Mouse (Mus musculus): ENCODE data around the gene Htra2. TPM values are rescaled to one million over a fixed set of nuclear protein-coding genes. Genes with fewer than 3 reads are reported as not detected.
A peak's percentile ranks its signal among the peaks of the same experiment; 100 is the strongest.

Htra2 gene
- polyA plus RNA-seq (2016; fragmentation: Nextera tagmentation; extraction: Ambion mirVana), result 100 and 106 TPM in 2 replicates

GRCm38 (mm10) chr6:83054871-83055431 lies at the start of gene Htra2:
TSS of gene Htra2 (minus strand) at chr6:83055273.
- Histone ChIP-seq H3K9me3 (no peaks in the 10 kb centered on the region), H3K27ac (peak within 1 kb of the TSS; percentile 93), H3K4me3 (peak within 1 kb of the TSS; percentile 97), H3K4me1 (peaks cover 29% of the 10 kb centered on the region), H3K36me3 (peaks cover 42% of the 10 kb centered on the region), H3K27me3 (ENCODE audit: insufficient read depth, poor library complexity, severe bottlenecking) (peaks cover 14% of the 10 kb centered on the region; the same call in 1 of the 2 replicates)
- WGBS, result under 1% methylated on average over 50 of the region's 50 CpGs
- no peak for DNase-seq (ENCODE audit: low spot score)

DNA sequence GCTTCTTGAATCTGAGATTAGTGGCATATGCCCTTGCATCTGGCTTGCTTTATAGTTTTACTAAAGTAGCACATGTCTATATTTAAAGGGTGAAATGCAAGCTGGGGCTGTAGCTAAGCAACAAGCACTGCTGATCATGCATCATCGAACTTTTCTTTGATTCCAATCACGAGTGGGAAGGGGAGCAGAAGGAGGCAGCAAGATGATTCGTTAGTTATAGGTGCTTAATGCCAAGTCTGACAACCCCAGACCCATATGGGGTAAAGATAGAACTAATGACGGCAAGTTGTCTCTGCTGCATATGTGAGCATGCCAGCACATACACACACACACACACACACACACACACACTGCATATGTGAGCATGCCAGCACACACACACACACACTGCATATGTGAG lies 49.1 kb upstream of the Htra2 start:
- 87% methylated on average over 4 of the region's 4 CpGs for WGBS
- no peak overlapping the region for H3K4me3 ChIP-seq
- H3K27ac ChIP-seq, result no peak overlapping the region
- H3K36me3 ChIP-seq, result peaks cover 11% of the 10 kb centered on the region; the same call in 1 of the 2 replicates
- H3K27me3 ChIP-seq (ENCODE audit: insufficient read depth, poor library complexity, severe bottlenecking), result peaks cover 13% of the 10 kb centered on the region; the same call in 1 of the 2 replicates
- H3K9me3 ChIP-seq, result no peaks in the 10 kb centered on the region
- no peak for DNase-seq (ENCODE audit: low spot score)
- peaks cover 39% of the 10 kb centered on the region for H3K4me1 ChIP-seq

DNA sequence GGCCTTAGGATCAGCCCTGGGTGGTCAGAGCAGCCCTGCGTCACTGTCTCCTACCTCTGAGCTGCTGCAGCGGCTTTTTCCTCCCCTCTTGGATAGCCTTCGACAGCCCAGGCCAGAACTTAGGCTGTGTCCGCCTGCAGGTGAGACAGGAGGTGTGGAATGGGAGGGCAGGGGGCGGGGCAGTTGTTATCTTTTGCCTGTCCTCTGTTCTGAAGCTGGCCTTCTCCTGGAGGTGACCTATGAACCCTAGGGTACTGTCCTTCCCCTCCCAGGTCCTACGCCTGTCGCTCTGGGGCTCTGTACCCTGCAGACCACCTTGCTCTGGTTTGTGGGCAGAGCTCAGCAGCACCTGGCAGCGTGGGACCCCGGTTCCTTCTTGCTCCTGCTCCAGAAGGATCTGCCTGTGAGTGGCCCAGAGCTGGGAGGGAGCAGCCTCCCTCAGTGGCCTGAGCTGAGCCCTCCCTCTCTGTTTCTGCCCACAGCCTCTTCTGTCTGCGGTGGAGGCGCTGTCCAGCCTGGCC lies 48.1 kb upstream of the Htra2 start:
- WGBS, result 35% methylated on average over 11 of the region's 11 CpGs
- Histone ChIP-seq H3K4me3 (peak overlapping the region; percentile 79), H3K27ac (no peak overlapping the region), H3K36me3 (peaks cover 11% of the 10 kb centered on the region; the same call in 1 of the 2 replicates), H3K4me1 (peaks cover 34% of the 10 kb centered on the region), H3K27me3 (ENCODE audit: insufficient read depth, poor library complexity, severe bottlenecking) (peaks cover 20% of the 10 kb centered on the region; the same call in 1 of the 2 replicates), H3K9me3 (no peaks in the 10 kb centered on the region)
- DNase-seq (ENCODE audit: low spot score), result no peak

- WGBS, result under 1% methylated on average over 74 of the region's 74 CpGs
- DNase-seq (ENCODE audit: low spot score), result peak; percentile 88
- H3K27ac ChIP-seq, result peak overlapping the region; percentile 93
These were observed 46.8 kb upstream of the Htra2 start for GRCm38 (mm10) chr6:83101688-83102556.

DNA sequence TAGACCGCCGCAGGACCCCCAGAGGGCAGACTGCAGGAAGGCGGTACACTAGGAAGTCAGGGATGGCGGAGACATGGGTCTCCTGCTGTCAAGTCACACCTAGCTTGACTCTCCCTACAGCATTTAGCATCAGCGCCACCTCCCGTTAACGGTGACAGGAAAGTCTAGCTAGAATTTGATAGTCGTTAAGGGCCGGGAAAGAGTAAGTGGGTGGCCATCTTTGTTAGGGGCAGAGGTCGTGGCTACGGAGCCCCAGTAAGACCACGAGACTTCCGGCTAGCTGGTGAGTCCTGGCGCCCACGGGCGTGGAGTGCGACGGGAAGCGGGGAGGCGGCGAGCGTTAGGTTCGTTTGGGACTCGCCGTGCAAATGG lies 46.2 kb upstream of the Htra2 start, which contains the start of the genes Ccdc142 and Gm42688:
Gene Ccdc142, plus strand, starts transcription at position 286 of the 372 bp plus-strand sequence.
Gene Gm42688, plus strand, starts transcription at position 302 of the 372 bp plus-strand sequence.
- no peaks in the 10 kb centered on the region for H3K9me3 ChIP-seq
- peak within 1 kb of the TSS; percentile 93 for H3K27ac ChIP-seq
- under 1% methylated on average over 25 of the region's 25 CpGs for WGBS
- peaks cover 24% of the 10 kb centered on the region for H3K4me1 ChIP-seq
- peak within 1 kb of the TSS; percentile 79 for H3K4me3 ChIP-seq
- 0 out of 2 replicates have a peak, but pooled peaks cover 2% of the 10 kb centered on the region for H3K36me3 ChIP-seq
- peak; percentile 94 for DNase-seq (ENCODE audit: low spot score)
- H3K27me3 ChIP-seq (ENCODE audit: insufficient read depth, poor library complexity, severe bottlenecking), result peaks cover 23% of the 10 kb centered on the region; the same call in 1 of the 2 replicates

More at GRCm38 (mm10) chr6:83101688-83102556, 46.8 kb upstream of the Htra2 start:
- H3K27me3 ChIP-seq (ENCODE audit: insufficient read depth, poor library complexity, severe bottlenecking), result peaks cover 20% of the 10 kb centered on the region; the same call in 1 of the 2 replicates
- H3K4me3 ChIP-seq, result peak overlapping the region; percentile 79
- no peaks in the 10 kb centered on the region for H3K9me3 ChIP-seq
- H3K36me3 ChIP-seq, result 0 out of 2 replicates have a peak, but pooled peaks cover 5% of the 10 kb centered on the region
- H3K4me1 ChIP-seq, result peaks cover 24% of the 10 kb centered on the region

GRCm38 (mm10) chr6:83098411-83098810 lies 43.3 kb upstream of the Htra2 start:
- Histone ChIP-seq H3K4me3 (no peak overlapping the region), H3K4me1 (peaks cover 23% of the 10 kb centered on the region), H3K36me3 (no peaks in the 10 kb centered on the region), H3K9me3 (no peaks in the 10 kb centered on the region), H3K27ac (no peak overlapping the region), H3K27me3 (ENCODE audit: insufficient read depth, poor library complexity, severe bottlenecking) (peaks cover 38% of the 10 kb centered on the region; the same call in 1 of the 2 replicates)
- WGBS, result 79% methylated on average over 2 of the region's 2 CpGs
- no peak for DNase-seq (ENCODE audit: low spot score)

DNA sequence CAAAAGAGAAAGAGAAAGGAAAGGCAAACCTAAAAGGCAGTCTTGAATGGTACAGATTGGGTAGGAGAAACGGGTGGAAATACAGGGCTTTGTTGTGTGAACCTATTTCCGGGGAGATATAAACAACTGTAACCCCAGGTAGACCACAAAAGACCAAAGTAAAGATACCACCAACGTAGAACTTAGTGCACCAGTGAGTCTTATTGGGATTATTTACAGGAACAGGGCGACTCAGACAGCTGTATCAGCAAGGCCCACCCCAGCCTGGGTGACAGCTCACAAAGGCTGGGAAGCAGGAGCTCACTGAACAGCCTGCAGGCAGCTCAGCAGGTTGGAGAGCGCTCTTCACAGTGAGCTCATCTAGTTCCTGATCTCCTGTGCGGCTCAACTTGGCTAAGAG lies 40.9 kb upstream of the Htra2 start:
- no peak for DNase-seq (ENCODE audit: low spot score)
- 43% methylated on average over 6 of the region's 6 CpGs for WGBS
- H3K4me1 ChIP-seq, result peaks cover 3% of the 10 kb centered on the region; the same call in 1 of the 2 replicates

GRCm38 (mm10) chr6:83092416-83093127 lies 37.5 kb upstream of the Htra2 start:
- H3K36me3 ChIP-seq, result no peaks in the 10 kb centered on the region
- H3K4me3 ChIP-seq, result no peak overlapping the region
- WGBS, result 33% methylated on average over 6 of the region's 6 CpGs
- H3K27ac ChIP-seq, result no peak overlapping the region
- H3K9me3 ChIP-seq, result no peaks in the 10 kb centered on the region
- no peak for DNase-seq (ENCODE audit: low spot score)
- peaks cover 54% of the 10 kb centered on the region for H3K27me3 ChIP-seq (ENCODE audit: insufficient read depth, poor library complexity, severe bottlenecking)
- H3K4me1 ChIP-seq, result peaks cover 12% of the 10 kb centered on the region

More for the DNA sequence above, 40.9 kb upstream of the Htra2 start:
- H3K36me3 ChIP-seq, result no peaks in the 10 kb centered on the region
- H3K9me3 ChIP-seq, result no peaks in the 10 kb centered on the region
- no peak overlapping the region for H3K27ac ChIP-seq
- no peak overlapping the region for H3K4me3 ChIP-seq
- H3K27me3 ChIP-seq (ENCODE audit: insufficient read depth, poor library complexity, severe bottlenecking), result peaks cover 37% of the 10 kb centered on the region; the same call in 1 of the 2 replicates

- H3K4me1 ChIP-seq, result peaks cover 29% of the 10 kb centered on the region
- no peak overlapping the region for H3K27ac ChIP-seq
- H3K4me3 ChIP-seq, result peak overlapping the region; percentile 55
- H3K27me3 ChIP-seq (ENCODE audit: insufficient read depth, poor library complexity, severe bottlenecking), result peaks cover 79% of the 10 kb centered on the region
- WGBS, result 10% methylated on average over 9 of the region's 9 CpGs
- no peak for DNase-seq (ENCODE audit: low spot score)
- no peaks in the 10 kb centered on the region for H3K9me3 ChIP-seq
- H3K36me3 ChIP-seq, result no peaks in the 10 kb centered on the region
These were observed 32.8 kb upstream of the Htra2 start for GRCm38 (mm10) chr6:83087926-83088260.

GRCm38 (mm10) chr6:83087205-83087925 lies 32.3 kb upstream of the Htra2 start:
- H3K4me1 ChIP-seq, result peaks cover 29% of the 10 kb centered on the region
- H3K27me3 ChIP-seq (ENCODE audit: insufficient read depth, poor library complexity, severe bottlenecking), result peaks cover 79% of the 10 kb centered on the region
- no peaks in the 10 kb centered on the region for H3K9me3 ChIP-seq
- WGBS, result 2% methylated on average over 47 of the region's 47 CpGs
- H3K4me3 ChIP-seq, result peak overlapping the region; percentile 55
- no peak overlapping the region; the same call in 1 of the 2 replicates for H3K27ac ChIP-seq
- no peak for DNase-seq (ENCODE audit: low spot score)
- peaks cover 3% of the 10 kb centered on the region for H3K36me3 ChIP-seq

GRCm38 (mm10) chr6:83086121-83087035 lies 31.3 kb upstream of the Htra2 start, which contains the start of gene Lbx2:
TSS of gene Lbx2 (plus strand) at chr6:83086367.
- no peaks in the 10 kb centered on the region for H3K9me3 ChIP-seq
- H3K27me3 ChIP-seq (ENCODE audit: insufficient read depth, poor library complexity, severe bottlenecking), result peaks cover 89% of the 10 kb centered on the region
- H3K4me1 ChIP-seq, result peaks cover 29% of the 10 kb centered on the region
- peaks cover 13% of the 10 kb centered on the region for H3K36me3 ChIP-seq
- WGBS, result 2% methylated on average over 42 of the region's 42 CpGs
- no peak within 1 kb of the TSS; the same call in 1 of the 2 replicates for H3K27ac ChIP-seq
- no peak for DNase-seq (ENCODE audit: low spot score)
- H3K4me3 ChIP-seq, result peak within 1 kb of the TSS; percentile 55

Data from heart, embryonic 10.5 days (tissue).